Mouse (Mus musculus) lung, postnatal 0 days (tissue): Measurements from ENCODE around the gene Sox30.

ENCODE experiments used
- CTCF ChIP-seq: IDR thresholded peaks from 2 replicates; pipeline ENCODE4 v1.5.1; 2016; ENCODE audit warnings: antibody characterized with exemption, mild to moderate bottlenecking
- EP300 ChIP-seq: IDR thresholded peaks from 2 replicates; pipeline ENCODE4 v1.6.1; 2016; ENCODE audit warnings: antibody characterized with exemption, mild to moderate bottlenecking, control low read depth

GRCm38 (mm10) chr11:46032956-46033355 is 52.8 kb downstream of the Sox30 start:
- TF ChIP-seq CTCF: no peak
- TF ChIP-seq EP300: no peak
